Mouse (Mus musculus) kidney, embryonic 16.5 days (tissue): ENCODE measurements around the gene Jchain. TPM values are rescaled to one million over a fixed set of nuclear protein-coding genes. Genes with fewer than 3 reads are reported as not detected.
"Not testable (repeated sequence)": the region's sequence is repeated elsewhere in the genome, so short reads cannot be mapped to it uniquely, and the experiment has no call there.

Source experiments
- ATAC-seq: fragments of 200-750 bp; cut with Nextera tagmentation; 2 replicates; pipeline ENCODE4 v1.8.0; 2017; ENCODE audit warnings: moderate TSS enrichment; ENCODE audit not compliant: low FRiP score, low TSS enrichment
- H3K27ac ChIP-seq: fragments of 300-500 bp; sonication (generic); 2 replicates; pipeline ENCODE4 v1.5.1; 2014; ENCODE audit warnings: low read length
- H3K27me3 ChIP-seq: fragments of 300-500 bp; sonication (generic); 2 replicates; pipeline ENCODE4 v1.6.1; 2014; ENCODE audit warnings: low read length, control low read depth, mixed read lengths; ENCODE audit not compliant: insufficient read depth
- H3K36me3 ChIP-seq: fragments of 300-500 bp; sonication (generic); 2 replicates; pipeline ENCODE4 v1.6.1; 2014; ENCODE audit warnings: low read length, control low read depth, mixed read lengths; ENCODE audit not compliant: insufficient read depth
- H3K4me1 ChIP-seq: fragments of 300-500 bp; sonication (generic); 2 replicates; pipeline ENCODE4 v1.6.1; 2014; ENCODE audit warnings: low read length, control low read depth, mixed read lengths; ENCODE audit not compliant: insufficient read depth
- H3K4me2 ChIP-seq: fragments of 300-500 bp; sonication (generic); replicated peaks from 2 replicates; pipeline ENCODE4 v1.6.1; 2014; ENCODE audit warnings: low read depth, low read length
- H3K4me3 ChIP-seq: fragments of 300-500 bp; sonication (generic); 2 replicates; pipeline ENCODE4 v1.5.1; 2014; ENCODE audit warnings: mild to moderate bottlenecking, low read length
- H3K9ac ChIP-seq: fragments of 300-500 bp; sonication (generic); replicated peaks from 2 replicates; pipeline ENCODE4 v1.6.1; 2014; ENCODE audit warnings: low read length
- H3K9me3 ChIP-seq: fragments of 300-500 bp; sonication (generic); 2 replicates; pipeline ENCODE4 v1.6.1; 2016; ENCODE audit warnings: low read length, control low read depth
- WGBS: fragments of 180-500 bp; shearing (Covaris S2); extraction: QIAGEN DNeasy Blood & Tissue Kit; methylation state at CpG from one replicate; pipeline ENCODE4 v1.1.7; 2014; 5-methylcytosine and 5-hydroxymethylcytosine counted together
- polyA plus RNA-seq: library from polyadenylated mRNA; unstranded; fragments of >200 nt; fragmentation: Nextera tagmentation; extraction: Ambion mirVana; gene quantifications from 2 replicates; pipeline ENCODE4 v1.2.1, GENCODE M21; 2015

Jchain gene
- polyA plus RNA-seq, 1 experiment from 2014 or later, result 0.11 TPM

DNA sequence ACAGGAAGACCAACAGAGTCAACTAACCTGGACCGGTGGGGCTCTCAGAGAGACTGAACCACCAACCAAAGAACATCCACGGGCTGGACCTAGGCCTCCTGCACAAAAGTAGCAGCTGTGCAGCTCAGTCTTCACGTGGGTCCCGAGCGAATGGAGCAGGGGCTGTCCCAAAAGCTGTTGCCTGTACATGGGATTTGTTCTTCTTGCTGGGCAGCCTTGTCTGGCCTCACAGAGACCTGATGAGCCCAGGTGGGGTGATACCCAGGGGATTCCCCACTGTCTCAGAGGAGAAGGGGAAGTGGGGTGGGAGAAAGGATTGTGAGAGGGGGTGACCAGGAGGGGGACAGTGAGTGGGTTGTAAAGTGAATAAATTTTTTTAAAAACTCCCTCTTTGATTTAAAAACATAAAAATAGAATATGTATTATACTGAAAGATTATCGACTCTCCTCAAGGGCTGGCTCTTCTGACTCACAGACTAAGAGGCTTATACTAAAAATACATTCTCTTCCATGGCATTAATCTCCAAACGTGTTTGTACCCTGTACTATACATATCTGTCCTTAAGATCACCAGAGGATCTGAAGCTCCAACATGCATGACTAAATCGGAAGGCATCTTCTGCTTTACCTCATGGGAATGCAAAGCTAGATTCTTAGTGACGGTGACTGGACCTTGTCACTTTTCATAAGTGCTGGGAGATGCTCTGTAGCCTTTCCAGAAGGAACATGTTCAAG is 33.6 kb upstream of the Jchain start:
- Histone ChIP-seq H3K4me1 (peaks cover 10% of the 10 kb centered on the region), H3K9me3 (no peaks in the 10 kb centered on the region), H3K36me3 (peaks cover 8% of the 10 kb centered on the region; the same call in 1 of the 2 replicates), H3K4me3 (no peak overlapping the region), H3K9ac (no peak overlapping the region), H3K27ac (no peak overlapping the region), H3K27me3 (no peaks in the 10 kb centered on the region), H3K4me2 (no peak overlapping the region)
- no peak for ATAC-seq
- 83% methylated on average over 9 of the region's 9 CpGs for WGBS

DNA sequence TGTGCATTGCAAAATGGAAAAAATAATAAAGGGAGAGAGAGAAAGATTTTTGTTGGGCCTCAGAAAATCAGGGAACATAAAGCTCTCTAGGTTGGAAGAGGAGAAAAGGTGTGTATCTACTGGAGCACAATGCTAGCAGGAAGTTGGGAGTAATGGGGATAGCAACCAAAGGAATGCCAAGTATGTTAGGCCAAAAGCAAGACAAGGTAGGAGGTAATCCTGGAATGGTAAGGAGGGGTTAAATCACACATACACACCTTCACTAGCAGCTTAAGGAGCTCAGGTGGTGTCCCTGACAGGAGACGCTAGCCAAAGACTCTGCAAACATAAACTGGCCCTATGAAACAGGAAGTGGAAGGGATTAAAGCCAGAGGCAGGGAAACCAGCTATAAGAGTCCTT is 31.3 kb upstream of the Jchain start:
- Histone ChIP-seq H3K4me2 (no peak overlapping the region), H3K4me1 (peaks cover 18% of the 10 kb centered on the region), H3K27me3 (no peaks in the 10 kb centered on the region), H3K9me3 (no peaks in the 10 kb centered on the region), H3K4me3 (no peak overlapping the region), H3K27ac (no peak overlapping the region), H3K9ac (no peak overlapping the region), H3K36me3 (peaks cover 8% of the 10 kb centered on the region; the same call in 1 of the 2 replicates)
- no peak for ATAC-seq
- 46% methylated on average over 1 of the region's 1 CpGs for WGBS

DNA sequence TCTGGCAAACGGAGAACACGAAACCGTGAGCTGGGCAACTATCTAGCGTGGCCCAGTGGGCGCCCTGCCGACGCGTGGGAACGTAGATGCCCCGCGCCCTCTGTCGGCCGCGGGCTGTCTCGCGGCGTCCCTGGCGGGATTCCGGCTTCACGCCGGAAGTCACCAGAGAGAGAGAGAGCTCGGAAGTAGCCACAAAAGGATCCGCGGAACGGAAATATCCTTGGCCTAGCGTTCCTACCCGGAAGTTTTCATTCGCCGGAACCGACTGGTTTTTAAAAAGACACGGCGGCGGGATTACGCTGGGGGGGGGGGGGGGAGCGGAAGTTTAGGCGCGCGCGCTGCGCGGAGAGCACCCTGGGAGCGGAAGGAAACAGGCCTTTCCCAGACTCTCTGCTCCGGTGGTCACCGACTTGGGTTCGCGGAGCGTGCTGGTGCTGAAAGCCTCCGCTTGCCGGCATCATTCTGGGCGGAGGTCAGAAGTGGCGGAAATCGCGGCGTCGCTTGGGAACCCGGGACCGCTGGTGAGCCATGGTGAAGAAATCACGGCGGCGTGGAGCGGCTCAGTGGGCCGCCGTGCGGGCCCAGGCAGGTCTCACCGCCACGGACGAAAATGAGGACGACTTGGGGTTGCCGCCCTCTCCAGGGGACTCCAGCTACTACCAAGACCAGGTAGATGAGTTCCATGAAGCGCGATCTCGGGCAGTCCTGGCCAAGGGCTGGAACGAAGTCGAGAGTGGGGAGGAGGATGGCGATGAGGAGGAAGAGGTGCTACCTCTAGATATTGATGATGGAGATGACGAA is 26.6 kb upstream of the Jchain start, which contains the start of gene Utp3:
TSS of gene Utp3 (plus strand) at position 377 of the 801 bp plus-strand sequence.
- Histone ChIP-seq H3K4me3 (peak within 1 kb of the TSS; percentile 72), H3K36me3 (peaks cover 8% of the 10 kb centered on the region; the same call in 1 of the 2 replicates), H3K4me2 (peak within 1 kb of the TSS; percentile 93), H3K9me3 (no peaks in the 10 kb centered on the region), H3K27me3 (no peaks in the 10 kb centered on the region), H3K4me1 (peaks cover 16% of the 10 kb centered on the region), H3K9ac (peak within 1 kb of the TSS; percentile 95), H3K27ac (peak within 1 kb of the TSS; percentile 98)
- WGBS, result 0% methylated on average over 59 of the region's 76 CpGs
- peak; percentile 98 for ATAC-seq

DNA sequence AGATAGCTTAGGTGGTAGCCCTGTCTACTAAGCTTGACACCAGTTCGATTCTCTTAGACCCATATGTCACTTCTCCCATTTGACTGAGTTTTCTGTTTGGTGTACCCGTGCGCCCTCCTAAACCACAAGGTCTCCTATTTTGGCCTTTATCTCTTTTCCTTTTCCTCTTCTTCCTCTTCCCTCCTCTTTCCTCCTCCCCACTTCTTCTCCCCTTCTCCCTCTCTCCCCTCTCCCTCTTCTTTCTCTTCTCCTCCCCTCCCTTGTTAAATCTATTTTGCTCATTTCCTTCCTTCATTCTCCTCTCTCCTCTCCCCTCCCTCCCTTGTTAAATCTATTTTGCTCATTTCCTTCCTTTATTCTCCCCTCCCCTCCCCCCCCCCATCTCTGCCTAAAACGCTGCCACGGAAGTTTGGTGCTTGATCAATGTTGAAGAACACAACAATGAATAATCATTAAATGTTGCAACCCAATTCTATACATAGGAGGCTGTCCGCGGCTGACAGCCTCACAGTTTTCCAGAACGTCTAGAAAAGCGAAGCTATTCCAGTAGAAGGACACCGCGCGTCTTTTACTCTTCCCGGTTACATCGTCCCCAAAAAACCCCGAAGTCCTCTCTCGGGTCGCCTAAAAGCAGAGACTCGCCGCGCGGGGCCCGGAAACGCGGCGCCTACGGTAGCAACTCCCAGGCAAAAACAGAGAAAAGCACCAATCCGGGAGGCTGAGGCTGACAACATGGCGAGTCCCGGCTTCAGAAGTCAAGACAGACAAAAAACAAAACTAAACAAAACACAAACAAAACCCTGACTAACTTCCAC is 25.8 kb upstream of the Jchain start:
- no peaks in the 10 kb centered on the region for H3K9me3 ChIP-seq
- peak; percentile 67 for ATAC-seq
- peak overlapping the region; percentile 72 for H3K4me3 ChIP-seq
- H3K4me1 ChIP-seq, result peaks cover 16% of the 10 kb centered on the region
- H3K27ac ChIP-seq, result peak overlapping the region; percentile 98
- H3K27me3 ChIP-seq, result no peaks in the 10 kb centered on the region
- peaks cover 8% of the 10 kb centered on the region; the same call in 1 of the 2 replicates for H3K36me3 ChIP-seq
- peak overlapping the region; percentile 83 for H3K9ac ChIP-seq
- WGBS, result 8% methylated on average over 29 of the region's 29 CpGs
- peak overlapping the region; percentile 61 for H3K4me2 ChIP-seq

- H3K9me3 ChIP-seq, result no peaks in the 10 kb centered on the region
- no peak for ATAC-seq
- H3K4me1 ChIP-seq, result no peaks in the 10 kb centered on the region
- no peaks in the 10 kb centered on the region for H3K36me3 ChIP-seq
- H3K9ac ChIP-seq, result no peak overlapping the region
- no peak overlapping the region for H3K27ac ChIP-seq
- no peaks in the 10 kb centered on the region for H3K27me3 ChIP-seq
- H3K4me2 ChIP-seq, result no peak overlapping the region
- no peak overlapping the region for H3K4me3 ChIP-seq
- 84% methylated on average over 7 of the region's 7 CpGs for WGBS
Measured at GRCm38 (mm10) chr5:88545536-88545935, 17.8 kb upstream of the Jchain start.

GRCm38 (mm10) chr5:88544411-88544810 is 16.7 kb upstream of the Jchain start:
- ATAC-seq, H3K4me2 ChIP-seq, H3K27me3 ChIP-seq, H3K36me3 ChIP-seq, H3K4me1 ChIP-seq, H3K27ac ChIP-seq, H3K4me3 ChIP-seq, H3K9me3 ChIP-seq, H3K9ac ChIP-seq: not testable (repeated sequence)
- WGBS, result 88% methylated on average over 1 of the region's 1 CpGs

GRCm38 (mm10) chr5:88542651-88543282 is 15.1 kb upstream of the Jchain start:
- ATAC-seq, result peak; percentile 76; the same call in 1 of the 2 replicates

DNA sequence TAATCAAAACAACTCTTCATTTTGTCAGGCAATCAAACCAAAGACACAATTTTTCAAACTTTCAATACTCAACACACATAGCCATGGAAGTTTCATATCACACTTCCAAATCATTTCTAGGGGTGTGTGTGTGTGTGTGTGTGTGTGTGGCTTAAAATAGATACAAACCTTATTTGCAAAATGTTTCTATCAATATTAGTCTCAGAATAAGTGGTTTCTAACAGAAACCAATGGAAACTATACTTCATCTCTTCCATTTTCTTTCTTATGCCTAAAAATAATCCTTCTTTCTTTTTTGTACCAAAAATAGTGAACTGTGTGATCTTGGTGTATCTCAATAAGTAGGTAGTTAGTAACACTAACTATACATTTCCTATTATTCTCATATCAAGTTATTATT is 13.2 kb upstream of the Jchain start:
- no peak for ATAC-seq
- H3K9me3 ChIP-seq, result no peaks in the 10 kb centered on the region
- H3K27me3 ChIP-seq, result no peaks in the 10 kb centered on the region
- H3K4me3 ChIP-seq, result no peak overlapping the region
- no peak overlapping the region for H3K4me2 ChIP-seq
- no peak overlapping the region for H3K9ac ChIP-seq
- H3K4me1 ChIP-seq, result no peaks in the 10 kb centered on the region
- H3K36me3 ChIP-seq, result no peaks in the 10 kb centered on the region
- H3K27ac ChIP-seq, result no peak overlapping the region

More at GRCm38 (mm10) chr5:88542651-88543282, 15.1 kb upstream of the Jchain start:
- 60% methylated on average over 5 of the region's 5 CpGs for WGBS
- no peaks in the 10 kb centered on the region for H3K36me3 ChIP-seq
- no peaks in the 10 kb centered on the region for H3K9me3 ChIP-seq
- no peak overlapping the region for H3K27ac ChIP-seq
- H3K4me1 ChIP-seq, result no peaks in the 10 kb centered on the region
- no peak overlapping the region for H3K4me2 ChIP-seq
- no peaks in the 10 kb centered on the region for H3K27me3 ChIP-seq
- no peak overlapping the region for H3K4me3 ChIP-seq
- H3K9ac ChIP-seq, result no peak overlapping the region

DNA sequence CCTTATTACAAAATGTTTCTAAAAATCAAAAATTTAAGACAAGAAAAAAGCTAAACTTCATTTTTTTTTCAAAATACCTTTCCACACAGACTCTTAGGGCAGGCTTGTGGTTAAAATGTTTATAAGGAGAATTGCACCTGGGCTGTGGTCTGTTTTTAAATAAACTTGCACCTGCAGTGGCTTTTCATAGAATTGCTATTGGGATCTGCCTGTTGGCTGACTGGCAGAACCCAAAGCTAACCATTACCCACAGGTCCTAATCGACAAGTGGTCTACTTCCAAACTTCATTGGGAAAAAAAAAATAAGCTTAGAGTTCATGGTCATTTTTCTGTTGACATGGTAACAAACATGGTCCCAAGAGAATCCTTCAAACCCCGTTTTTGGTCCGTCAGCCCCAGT is 7.0 kb upstream of the Jchain start:
- Histone ChIP-seq H3K27ac (no peak overlapping the region), H3K27me3 (no peaks in the 10 kb centered on the region), H3K4me2 (no peak overlapping the region), H3K4me1 (no peaks in the 10 kb centered on the region), H3K9me3 (no peaks in the 10 kb centered on the region), H3K9ac (no peak overlapping the region), H3K4me3 (no peak overlapping the region), H3K36me3 (no peaks in the 10 kb centered on the region)
- WGBS, result 69% methylated on average over 3 of the region's 3 CpGs
- no peak for ATAC-seq
